Mouse (Mus musculus) MEL-GATA-1-ER (cell line): Measurements from ENCODE around the gene Gzmm.
A peak's percentile ranks its signal among the peaks of the same experiment; 100 is the strongest.
"Not testable (repeated sequence)": the region's sequence is repeated elsewhere in the genome, so short reads cannot be mapped to it uniquely, and the experiment has no call there.

Experiments used
- DNase-seq: peaks from one replicate; pipeline ENCODE4 v3.0.0-alpha.2; 2012; ENCODE audit warnings: low read depth; ENCODE audit errors: extremely low read depth

Gzmm gene

GRCm38 (mm10) chr10:79701443-79702129, 12.8 kb downstream of the Gzmm start:
- no peak for DNase-seq

GRCm38 (mm10) chr10:79702970-79703369, 14.2 kb downstream of the Gzmm start:
- DNase-seq = not testable (repeated sequence)

- DNase-seq = no peak
Measured at GRCm38 (mm10) chr10:79703541-79703940, 14.7 kb downstream of the Gzmm start.

- peak; percentile 93 for DNase-seq
Measured at GRCm38 (mm10) chr10:79704065-79704969, 15.5 kb downstream of the Gzmm start, which contains the start of gene Bsg. Bsg (plus strand) TSS chr10:79704491.

- no peak for DNase-seq
Measured at GRCm38 (mm10) chr10:79704970-79705360, 16.1 kb downstream of the Gzmm start.

- DNase-seq = peak; percentile 77
Measured at GRCm38 (mm10) chr10:79705951-79706350, 17.1 kb downstream of the Gzmm start.

- no peak for DNase-seq
Measured at GRCm38 (mm10) chr10:79706406-79707094, 17.7 kb downstream of the Gzmm start.

GRCm38 (mm10) chr10:79707162-79707561, 18.3 kb downstream of the Gzmm start:
- no peak for DNase-seq

GRCm38 (mm10) chr10:79707759-79708158, 18.9 kb downstream of the Gzmm start:
- no peak for DNase-seq

- no peak for DNase-seq
Measured at GRCm38 (mm10) chr10:79708668-79709067, 19.8 kb downstream of the Gzmm start.

GRCm38 (mm10) chr10:79709307-79709706, 20.5 kb downstream of the Gzmm start:
- no peak for DNase-seq

GRCm38 (mm10) chr10:79712029-79712428, 23.2 kb downstream of the Gzmm start:
- DNase-seq = no peak

- peak; percentile 90 for DNase-seq
Measured at GRCm38 (mm10) chr10:79712499-79713126, 23.8 kb downstream of the Gzmm start.

- DNase-seq = no peak
Measured at GRCm38 (mm10) chr10:79713163-79713562, 24.3 kb downstream of the Gzmm start.

GRCm38 (mm10) chr10:79714996-79715395, 26.2 kb downstream of the Gzmm start:
- DNase-seq = no peak

GRCm38 (mm10) chr10:79716254-79716987, 27.6 kb downstream of the Gzmm start, which contains the start of gene Hcn2:
Hcn2 (plus strand) TSS chr10:79716634.
- DNase-seq = no peak

- DNase-seq = no peak
Measured at GRCm38 (mm10) chr10:79716988-79717355, 28.2 kb downstream of the Gzmm start.

GRCm38 (mm10) chr10:79717640-79718357, 29.0 kb downstream of the Gzmm start:
- DNase-seq = peak; percentile 60

GRCm38 (mm10) chr10:79721089-79721488, 32.3 kb downstream of the Gzmm start:
- no peak for DNase-seq

GRCm38 (mm10) chr10:79723047-79723446, 34.2 kb downstream of the Gzmm start:
- DNase-seq = no peak
